Mouse (Mus musculus): Measurements from ENCODE around the gene Pigb. TPM values are rescaled to one million over a fixed set of nuclear protein-coding genes. Genes with fewer than 3 reads are reported as not detected.
"Not testable (repeated sequence)": the region's sequence is repeated elsewhere in the genome, so short reads cannot be mapped to it uniquely, and the experiment has no call there.

The Pigb gene
- polyA plus RNA-seq (2012), result 0.01 and 0.05 TPM in 2 replicates

- H3K27me3 ChIP-seq (ENCODE audit: control insufficient read depth), result peaks cover 6% of the 10 kb centered on the region
- peaks cover 8% of the 10 kb centered on the region for H3K36me3 ChIP-seq (ENCODE audit: control insufficient read depth)
- peaks cover 39% of the 10 kb centered on the region for H3K4me1 ChIP-seq (ENCODE audit: control insufficient read depth)
- H3K9me3 ChIP-seq (ENCODE audit: control insufficient read depth, low read length), result no peaks in the 10 kb centered on the region
- TF ChIP-seq TAL1 (IDR thresholded peaks at IDR 0.05; ENCODE audit: low read length), result no peak
- TF ChIP-seq GATA1 (IDR thresholded peaks at IDR 0.05; ENCODE audit: low read length), result no peak
- peak within 1 kb of the TSS; percentile 70 for H3K4me3 ChIP-seq (replicated peaks)
These were observed at the start of gene Pigb for GRCm38 (mm10) chr9:73040080-73040479. Gene Pigb, minus strand, starts transcription at chr9:73040378.

- H3K36me3 ChIP-seq (ENCODE audit: control insufficient read depth), result no peaks in the 10 kb centered on the region
- no peak for TF ChIP-seq GATA1 (IDR thresholded peaks at IDR 0.05; ENCODE audit: low read length)
- TF ChIP-seq TAL1 (IDR thresholded peaks at IDR 0.05; ENCODE audit: low read length), result no peak
- no peaks in the 10 kb centered on the region for H3K9me3 ChIP-seq (ENCODE audit: control insufficient read depth, low read length)
- no peak overlapping the region for H3K4me3 ChIP-seq (replicated peaks)
- no peaks in the 10 kb centered on the region for H3K27me3 ChIP-seq (ENCODE audit: control insufficient read depth)
- no peaks in the 10 kb centered on the region for H3K4me1 ChIP-seq (ENCODE audit: control insufficient read depth)
These were observed 49.2 kb upstream of the Pigb start for GRCm38 (mm10) chr9:73089222-73089920.

GRCm38 (mm10) chr9:73087581-73087980, 47.4 kb upstream of the Pigb start:
- Histone ChIP-seq H3K4me1 (ENCODE audit: control insufficient read depth) (no peaks in the 10 kb centered on the region), H3K9me3 (ENCODE audit: control insufficient read depth, low read length) (no peaks in the 10 kb centered on the region), H3K36me3 (ENCODE audit: control insufficient read depth) (no peaks in the 10 kb centered on the region), H3K27me3 (ENCODE audit: control insufficient read depth) (no peaks in the 10 kb centered on the region), H3K4me3 (replicated peaks) (no peak overlapping the region)
- TF ChIP-seq TAL1 (IDR thresholded peaks at IDR 0.05; ENCODE audit: low read length) (no peak), GATA1 (IDR thresholded peaks at IDR 0.05; ENCODE audit: low read length) (no peak)

- Histone ChIP-seq H3K4me3 (replicated peaks) (no peak overlapping the region), H3K9me3 (ENCODE audit: control insufficient read depth, low read length) (no peaks in the 10 kb centered on the region), H3K27me3 (ENCODE audit: control insufficient read depth) (no peaks in the 10 kb centered on the region), H3K36me3 (ENCODE audit: control insufficient read depth) (no peaks in the 10 kb centered on the region), H3K4me1 (ENCODE audit: control insufficient read depth) (no peaks in the 10 kb centered on the region)
- no peak for TF ChIP-seq GATA1 (IDR thresholded peaks at IDR 0.05; ENCODE audit: low read length)
- no peak for TF ChIP-seq TAL1 (IDR thresholded peaks at IDR 0.05; ENCODE audit: low read length)
These were observed 46.9 kb upstream of the Pigb start for GRCm38 (mm10) chr9:73087121-73087520.

- no peaks in the 10 kb centered on the region for H3K27me3 ChIP-seq (ENCODE audit: control insufficient read depth)
- H3K9me3 ChIP-seq (ENCODE audit: control insufficient read depth, low read length), result no peaks in the 10 kb centered on the region
- H3K4me3 ChIP-seq (replicated peaks), result no peak overlapping the region
- no peaks in the 10 kb centered on the region for H3K36me3 ChIP-seq (ENCODE audit: control insufficient read depth)
- TF ChIP-seq GATA1 (IDR thresholded peaks at IDR 0.05; ENCODE audit: low read length) (no peak), TAL1 (IDR thresholded peaks at IDR 0.05; ENCODE audit: low read length) (no peak)
- H3K4me1 ChIP-seq (ENCODE audit: control insufficient read depth), result no peaks in the 10 kb centered on the region
These were observed 45.7 kb upstream of the Pigb start for GRCm38 (mm10) chr9:73085845-73086244.

- TF ChIP-seq GATA1 (IDR thresholded peaks at IDR 0.05; ENCODE audit: low read length), result no peak
- TF ChIP-seq TAL1 (IDR thresholded peaks at IDR 0.05; ENCODE audit: low read length), result no peak
- no peaks in the 10 kb centered on the region for H3K4me1 ChIP-seq (ENCODE audit: control insufficient read depth)
- H3K36me3 ChIP-seq (ENCODE audit: control insufficient read depth), result no peaks in the 10 kb centered on the region
- no peak overlapping the region for H3K4me3 ChIP-seq (replicated peaks)
- H3K27me3 ChIP-seq (ENCODE audit: control insufficient read depth), result no peaks in the 10 kb centered on the region
- H3K9me3 ChIP-seq (ENCODE audit: control insufficient read depth, low read length), result no peaks in the 10 kb centered on the region
These were observed 43.8 kb upstream of the Pigb start for GRCm38 (mm10) chr9:73083956-73084355.

- Histone ChIP-seq H3K36me3 (ENCODE audit: control insufficient read depth) (no peaks in the 10 kb centered on the region), H3K4me1 (ENCODE audit: control insufficient read depth) (no peaks in the 10 kb centered on the region), H3K4me3 (replicated peaks) (no peak overlapping the region), H3K27me3 (ENCODE audit: control insufficient read depth) (no peaks in the 10 kb centered on the region), H3K9me3 (ENCODE audit: control insufficient read depth, low read length) (no peaks in the 10 kb centered on the region)
- TF ChIP-seq TAL1 (IDR thresholded peaks at IDR 0.05; ENCODE audit: low read length) (no peak), GATA1 (IDR thresholded peaks at IDR 0.05; ENCODE audit: low read length) (no peak)
These were observed 42.3 kb upstream of the Pigb start for GRCm38 (mm10) chr9:73082291-73083000.

GRCm38 (mm10) chr9:73079801-73080325, 39.7 kb upstream of the Pigb start:
- Histone ChIP-seq H3K9me3 (ENCODE audit: control insufficient read depth, low read length) (no peaks in the 10 kb centered on the region), H3K36me3 (ENCODE audit: control insufficient read depth) (no peaks in the 10 kb centered on the region), H3K27me3 (ENCODE audit: control insufficient read depth) (no peaks in the 10 kb centered on the region), H3K4me3 (replicated peaks) (no peak overlapping the region), H3K4me1 (ENCODE audit: control insufficient read depth) (no peaks in the 10 kb centered on the region)
- no peak for TF ChIP-seq GATA1 (IDR thresholded peaks at IDR 0.05; ENCODE audit: low read length)
- TF ChIP-seq TAL1 (IDR thresholded peaks at IDR 0.05; ENCODE audit: low read length), result no peak

GRCm38 (mm10) chr9:73079349-73079748, 39.2 kb upstream of the Pigb start:
- H3K27me3 ChIP-seq (ENCODE audit: control insufficient read depth); H3K4me3 ChIP-seq (replicated peaks); H3K9me3 ChIP-seq (ENCODE audit: control insufficient read depth, low read length); H3K4me1 ChIP-seq (ENCODE audit: control insufficient read depth); H3K36me3 ChIP-seq (ENCODE audit: control insufficient read depth): not testable (repeated sequence)

Measured in erythroblast, embryonic 14.5 days (primary cell).